Mouse (Mus musculus) forebrain, embryonic 12.5 days (tissue): ENCODE measurements around the gene Pmepa1. TPM values are rescaled to one million over a fixed set of nuclear protein-coding genes. Genes with fewer than 3 reads are reported as not detected.

Source experiments
- ATAC-seq: fragments of 200-750 bp; cut with Nextera tagmentation; 2 replicates; pipeline ENCODE4 v1.8.0; 2017; ENCODE audit warnings: moderate TSS enrichment; ENCODE audit not compliant: low FRiP score
- H3K27ac ChIP-seq: fragments of 300-500 bp; sonication (generic); 2 replicates; pipeline ENCODE4 v1.5.1; 2016; ENCODE audit warnings: mild to moderate bottlenecking
- H3K27me3 ChIP-seq: fragments of 300-500 bp; sonication (generic); 2 replicates; pipeline ENCODE4 v1.6.1; 2016; ENCODE audit warnings: mild to moderate bottlenecking
- H3K36me3 ChIP-seq: fragments of 300-500 bp; sonication (generic); replicated peaks from 2 replicates; pipeline ENCODE4 v1.6.1; 2016; ENCODE audit warnings: mild to moderate bottlenecking
- H3K4me1 ChIP-seq: fragments of 300-500 bp; sonication (generic); 2 replicates; pipeline ENCODE4 v1.6.1; 2016
- H3K4me2 ChIP-seq: fragments of 300-500 bp; sonication (generic); 2 replicates; pipeline ENCODE4 v1.6.1; 2016; ENCODE audit warnings: mild to moderate bottlenecking, moderate library complexity
- H3K4me3 ChIP-seq: fragments of 300-500 bp; sonication (generic); replicated peaks from 2 replicates; pipeline ENCODE4 v1.5.1; 2016; ENCODE audit warnings: mild to moderate bottlenecking
- H3K9ac ChIP-seq: fragments of 300-500 bp; sonication (generic); 2 replicates; pipeline ENCODE4 v1.6.1; 2016; ENCODE audit warnings: mild to moderate bottlenecking
- H3K9me3 ChIP-seq: fragments of 300-500 bp; sonication (generic); 2 replicates; pipeline ENCODE4 v1.6.1; 2016
- WGBS: fragments of 180-500 bp; shearing (Covaris S2); methylation state at CpG from one replicate; pipeline ENCODE4 v1.1.7; 2016; 5-methylcytosine and 5-hydroxymethylcytosine counted together
- polyA plus RNA-seq: library from polyadenylated mRNA; unstranded; fragments of >200 nt; fragmentation: Nextera tagmentation; extraction: Ambion mirVana; gene quantifications from 2 replicates; pipeline ENCODE4 v1.2.1, GENCODE M21; 2016

The Pmepa1 gene
- polyA plus RNA-seq, 1 experiment from 2014 or later: 4.7 TPM

GRCm38 (mm10) chr2:173263636-173264330 lies 12.6 kb downstream of the Pmepa1 start:
- no peak overlapping the region for H3K9ac ChIP-seq
- no peaks in the 10 kb centered on the region for H3K9me3 ChIP-seq
- no peaks in the 10 kb centered on the region for H3K27me3 ChIP-seq
- H3K36me3 ChIP-seq: no peaks in the 10 kb centered on the region
- no peak for ATAC-seq
- H3K27ac ChIP-seq: no peak overlapping the region
- WGBS: 73% methylated on average over 11 of the region's 11 CpGs
- no peak overlapping the region for H3K4me2 ChIP-seq
- H3K4me1 ChIP-seq: peaks cover 87% of the 10 kb centered on the region
- H3K4me3 ChIP-seq: no peak overlapping the region

GRCm38 (mm10) chr2:173261497-173261896 lies 14.8 kb downstream of the Pmepa1 start:
- no peaks in the 10 kb centered on the region for H3K9me3 ChIP-seq
- H3K4me3 ChIP-seq: no peak overlapping the region
- no peak for ATAC-seq
- H3K9ac ChIP-seq: no peak overlapping the region
- WGBS: 84% methylated on average over 10 of the region's 10 CpGs
- H3K27me3 ChIP-seq: no peaks in the 10 kb centered on the region
- no peak overlapping the region for H3K27ac ChIP-seq
- no peaks in the 10 kb centered on the region for H3K36me3 ChIP-seq
- peaks cover 92% of the 10 kb centered on the region for H3K4me1 ChIP-seq
- no peak overlapping the region for H3K4me2 ChIP-seq

- H3K4me1 ChIP-seq: peaks cover 93% of the 10 kb centered on the region
- no peak for ATAC-seq
- no peak overlapping the region for H3K9ac ChIP-seq
- H3K4me2 ChIP-seq: no peak overlapping the region
- H3K4me3 ChIP-seq: no peak overlapping the region
- H3K36me3 ChIP-seq: no peaks in the 10 kb centered on the region
- 22% methylated on average over 9 of the region's 9 CpGs for WGBS
- peak overlapping the region; percentile 71; the same call in 1 of the 2 replicates for H3K27ac ChIP-seq
- no peaks in the 10 kb centered on the region for H3K9me3 ChIP-seq
- 0 out of 2 replicates have a peak, but pooled peaks cover 3% of the 10 kb centered on the region for H3K27me3 ChIP-seq
Observed at GRCm38 (mm10) chr2:173258459-173259091, 17.8 kb downstream of the Pmepa1 start.

DNA sequence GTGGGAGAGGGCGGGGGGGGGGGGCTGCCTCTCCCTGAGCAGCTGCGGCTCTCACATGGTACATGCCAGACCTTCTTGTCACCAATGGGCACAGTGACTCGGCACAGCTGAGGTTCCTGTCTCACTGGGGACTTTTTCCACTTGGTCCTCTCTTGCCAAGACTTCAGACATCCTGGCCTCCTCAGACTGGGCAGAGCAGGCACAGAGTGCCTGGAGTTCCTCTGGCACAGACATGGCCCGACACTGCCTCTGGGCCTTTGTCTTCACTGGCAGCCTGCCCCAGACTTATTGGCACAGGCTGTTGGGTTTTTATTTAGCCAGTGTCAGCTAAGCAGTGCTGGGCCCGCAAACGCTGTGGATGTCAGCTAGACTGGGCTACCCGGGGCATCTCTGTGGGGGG lies 18.7 kb downstream of the Pmepa1 start:
- peak; percentile 24; the same call in 1 of the 2 replicates for ATAC-seq
- H3K9me3 ChIP-seq: no peaks in the 10 kb centered on the region
- 0 out of 2 replicates have a peak overlapping the region, but pooled peaks have one; percentile 7 for H3K9ac ChIP-seq
- H3K4me1 ChIP-seq: peaks cover 100% of the 10 kb centered on the region
- 0 out of 2 replicates have a peak, but pooled peaks cover 3% of the 10 kb centered on the region for H3K27me3 ChIP-seq
- H3K4me3 ChIP-seq: no peak overlapping the region
- H3K36me3 ChIP-seq: no peaks in the 10 kb centered on the region
- WGBS: 28% methylated on average over 6 of the region's 7 CpGs
- peak overlapping the region; percentile 71 for H3K27ac ChIP-seq
- H3K4me2 ChIP-seq: no peak overlapping the region

GRCm38 (mm10) chr2:173256552-173256949 lies 19.8 kb downstream of the Pmepa1 start:
- Histone ChIP-seq H3K4me2 (no peak overlapping the region), H3K4me3 (no peak overlapping the region), H3K27me3 (0 out of 2 replicates have a peak, but pooled peaks cover 3% of the 10 kb centered on the region), H3K27ac (no peak overlapping the region), H3K9ac (no peak overlapping the region), H3K36me3 (no peaks in the 10 kb centered on the region), H3K9me3 (no peaks in the 10 kb centered on the region), H3K4me1 (peaks cover 100% of the 10 kb centered on the region)
- WGBS: 86% methylated on average over 4 of the region's 4 CpGs
- ATAC-seq: no peak

DNA sequence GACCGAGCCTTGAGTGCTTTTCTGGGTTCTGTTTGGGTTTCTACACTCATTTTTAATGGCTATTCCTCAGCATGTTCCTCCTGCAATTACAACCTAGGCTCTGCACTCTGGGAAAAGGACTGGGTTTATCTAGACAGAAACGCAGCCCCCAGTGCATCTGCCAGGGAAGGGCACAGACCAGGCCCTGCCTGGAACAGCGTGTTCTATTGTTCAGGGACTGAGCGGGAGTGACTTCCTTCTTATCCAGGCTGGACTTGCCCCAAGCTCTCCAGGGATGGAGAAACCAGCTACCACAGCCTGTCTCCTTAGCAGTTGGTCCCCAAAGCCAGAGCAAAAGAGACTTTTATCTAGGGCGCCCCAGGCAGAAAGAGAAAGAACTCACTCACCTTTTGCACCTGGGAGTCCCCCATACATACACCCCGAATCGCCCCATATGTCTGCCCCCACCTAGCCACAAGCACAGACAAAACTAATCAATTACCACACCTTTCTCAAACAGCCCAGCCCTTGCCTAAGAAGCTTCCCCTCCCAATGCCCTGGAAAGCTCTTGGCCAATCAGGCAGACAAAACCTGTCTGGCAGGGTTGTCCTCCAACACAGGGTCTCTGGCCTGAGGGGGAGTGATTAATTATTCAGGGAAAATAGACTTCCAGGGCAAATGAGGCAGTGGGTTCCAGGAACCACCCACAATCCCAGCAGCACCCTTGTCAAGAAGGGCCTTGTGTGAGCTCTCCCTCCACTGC lies 20.4 kb downstream of the Pmepa1 start:
- H3K4me3 ChIP-seq: no peak overlapping the region
- no peak overlapping the region for H3K9ac ChIP-seq
- 0 out of 2 replicates have a peak, but pooled peaks cover 3% of the 10 kb centered on the region for H3K27me3 ChIP-seq
- peaks cover 100% of the 10 kb centered on the region for H3K4me1 ChIP-seq
- H3K36me3 ChIP-seq: no peaks in the 10 kb centered on the region
- ATAC-seq: no peak
- no peaks in the 10 kb centered on the region for H3K9me3 ChIP-seq
- H3K4me2 ChIP-seq: no peak overlapping the region
- H3K27ac ChIP-seq: no peak overlapping the region
- WGBS: 79% methylated on average over 7 of the region's 7 CpGs

DNA sequence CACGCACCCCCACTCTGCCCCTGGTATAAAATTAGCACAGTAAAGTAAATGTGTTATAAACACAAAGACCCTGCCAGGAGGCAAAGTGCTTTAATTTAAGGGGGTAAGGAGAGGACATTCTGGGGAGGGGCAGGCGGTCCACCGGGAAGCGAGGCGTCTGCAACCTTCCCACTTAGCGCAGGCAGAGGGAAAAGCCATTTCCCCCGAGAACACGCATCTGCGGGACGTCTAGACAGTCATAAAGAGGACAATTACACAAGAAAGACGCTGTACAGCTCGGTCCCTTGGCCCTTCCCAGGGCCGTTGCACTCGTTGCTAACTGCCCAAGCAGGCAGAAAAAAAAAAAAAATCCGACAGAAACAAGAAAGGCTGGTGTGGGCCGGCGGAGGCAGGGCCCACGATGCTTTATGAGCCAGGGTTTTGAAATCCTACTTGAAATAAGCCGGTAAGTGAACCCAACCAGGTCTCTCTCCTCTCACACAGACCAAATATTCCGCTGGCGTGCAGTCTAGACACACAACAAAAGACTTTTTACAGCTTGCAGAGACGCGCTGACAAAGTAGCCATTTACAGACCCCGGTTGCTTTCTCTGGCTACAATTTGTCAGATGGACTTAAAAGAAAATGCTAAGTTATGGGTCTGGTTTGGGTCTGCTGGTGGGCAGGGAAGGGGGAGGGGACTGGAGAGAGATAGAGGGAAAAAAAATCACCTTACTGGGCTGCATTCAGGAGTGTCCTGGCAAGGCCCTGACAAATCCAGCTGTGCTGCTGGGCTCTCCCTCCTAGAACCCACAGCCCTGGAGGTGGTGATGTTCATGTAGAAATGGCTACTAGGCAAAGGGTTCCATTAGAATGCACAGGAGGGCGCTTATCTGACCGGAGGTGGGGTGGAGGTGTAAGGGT lies 22.3 kb downstream of the Pmepa1 start:
- Histone ChIP-seq H3K27me3 (0 out of 2 replicates have a peak, but pooled peaks cover 3% of the 10 kb centered on the region), H3K36me3 (no peaks in the 10 kb centered on the region), H3K9ac (peak overlapping the region; percentile 30; the same call in 1 of the 2 replicates), H3K4me3 (no peak overlapping the region), H3K27ac (peak overlapping the region; percentile 80), H3K4me1 (peaks cover 97% of the 10 kb centered on the region), H3K4me2 (peak overlapping the region; percentile 36), H3K9me3 (no peaks in the 10 kb centered on the region)
- peak; percentile 47 for ATAC-seq
- WGBS: 9% methylated on average over 26 of the region's 26 CpGs

DNA sequence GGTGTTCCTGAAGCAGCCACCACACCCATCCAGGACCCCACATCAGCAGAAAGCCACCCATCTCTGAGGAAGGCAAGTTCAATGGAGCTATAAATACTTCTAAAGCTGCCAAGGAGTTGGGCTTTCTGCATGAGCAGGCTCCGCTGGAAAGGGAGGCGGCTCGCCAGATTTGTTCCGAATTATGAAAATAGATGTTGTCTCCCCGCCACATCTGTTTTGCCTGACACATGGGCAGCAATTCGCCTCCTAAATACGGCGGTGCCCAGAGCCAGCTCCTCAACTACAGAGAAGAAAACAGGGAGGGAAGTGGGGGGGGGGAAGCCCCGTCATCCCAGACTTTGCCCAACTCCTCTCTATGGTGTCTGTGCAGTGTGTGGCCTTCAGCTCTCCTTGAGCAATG lies 24.7 kb downstream of the Pmepa1 start:
- H3K4me1 ChIP-seq: peaks cover 93% of the 10 kb centered on the region
- 81% methylated on average over 9 of the region's 9 CpGs for WGBS
- no peak overlapping the region for H3K27ac ChIP-seq
- no peaks in the 10 kb centered on the region for H3K9me3 ChIP-seq
- no peak overlapping the region for H3K4me2 ChIP-seq
- H3K4me3 ChIP-seq: no peak overlapping the region
- H3K36me3 ChIP-seq: no peaks in the 10 kb centered on the region
- H3K9ac ChIP-seq: no peak overlapping the region
- H3K27me3 ChIP-seq: 0 out of 2 replicates have a peak, but pooled peaks cover 3% of the 10 kb centered on the region
- ATAC-seq: no peak

DNA sequence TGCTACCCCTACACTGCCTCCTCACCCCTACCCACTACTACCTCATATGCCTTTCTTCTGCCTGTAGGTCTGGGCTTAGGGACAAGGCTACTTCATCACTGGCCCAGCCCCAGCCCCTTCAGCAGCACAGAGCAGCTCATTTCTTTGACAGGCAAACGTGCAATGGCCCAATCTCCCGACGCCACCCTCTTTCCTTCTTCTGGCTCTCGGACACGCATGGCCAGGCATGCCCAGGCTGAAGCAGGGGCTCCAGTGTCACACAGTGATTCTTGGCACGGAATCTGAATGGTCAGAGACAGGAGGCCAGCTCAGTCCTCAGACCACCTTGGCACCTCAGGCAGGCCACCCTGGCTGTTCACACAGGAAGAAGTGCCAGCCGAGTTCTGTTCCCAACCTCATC lies 25.2 kb downstream of the Pmepa1 start:
- no peak for ATAC-seq
- WGBS: 61% methylated on average over 7 of the region's 7 CpGs
- no peak overlapping the region for H3K4me2 ChIP-seq
- H3K4me1 ChIP-seq: peaks cover 89% of the 10 kb centered on the region
- H3K27ac ChIP-seq: no peak overlapping the region
- 0 out of 2 replicates have a peak, but pooled peaks cover 4% of the 10 kb centered on the region for H3K27me3 ChIP-seq
- no peak overlapping the region for H3K9ac ChIP-seq
- no peaks in the 10 kb centered on the region for H3K36me3 ChIP-seq
- H3K4me3 ChIP-seq: no peak overlapping the region
- H3K9me3 ChIP-seq: no peaks in the 10 kb centered on the region

- WGBS: 19% methylated on average over 2 of the region's 2 CpGs
- no peak overlapping the region for H3K4me3 ChIP-seq
- peaks cover 81% of the 10 kb centered on the region for H3K4me1 ChIP-seq
- 0 out of 2 replicates have a peak, but pooled peaks cover 11% of the 10 kb centered on the region for H3K27me3 ChIP-seq
- ATAC-seq: no peak
- no peaks in the 10 kb centered on the region for H3K9me3 ChIP-seq
- H3K27ac ChIP-seq: no peak overlapping the region
- no peak overlapping the region for H3K4me2 ChIP-seq
- no peaks in the 10 kb centered on the region for H3K36me3 ChIP-seq
- H3K9ac ChIP-seq: no peak overlapping the region
Observed at GRCm38 (mm10) chr2:173250411-173250810, 25.9 kb downstream of the Pmepa1 start.

- Histone ChIP-seq H3K4me1 (peaks cover 77% of the 10 kb centered on the region), H3K4me3 (no peak overlapping the region), H3K4me2 (no peak overlapping the region), H3K9me3 (no peaks in the 10 kb centered on the region), H3K9ac (no peak overlapping the region), H3K36me3 (no peaks in the 10 kb centered on the region), H3K27ac (no peak overlapping the region), H3K27me3 (0 out of 2 replicates have a peak, but pooled peaks cover 8% of the 10 kb centered on the region)
- ATAC-seq: no peak
- WGBS: 81% methylated on average over 8 of the region's 8 CpGs
Observed at GRCm38 (mm10) chr2:173249965-173250364, 26.4 kb downstream of the Pmepa1 start.
